Mouse (Mus musculus) kidney, adult 2 months (tissue): ENCODE results near the gene Preb.

Source experiments
- CTCF ChIP-seq: fragments of 200-500 bp; conservative IDR thresholded peaks from 2 replicates; pipeline ENCODE4 v1.5.1; 2011; ENCODE audit warnings: low read depth, mild to moderate bottlenecking, control low read depth, low read length, moderate library complexity, mixed read lengths; ENCODE audit not compliant: insufficient read depth, insufficient read length
- POLR2A ChIP-seq: fragments of 200-500 bp; IDR thresholded peaks from one replicate; pipeline ENCODE4 v1.6.1; 2011; ENCODE audit warnings: low read depth, low read length, control low read depth

GRCm38 (mm10) chr5:30912156-30912555 is 48.0 kb downstream of the Preb start:
- no peak for TF ChIP-seq CTCF
- no peak for TF ChIP-seq POLR2A
